Mouse (Mus musculus): ENCODE data around the gene Tnrc6c. TPM values are rescaled to one million over a fixed set of nuclear protein-coding genes. Genes with fewer than 3 reads are reported as not detected.

Tnrc6c gene
- total RNA-seq, 2 experiments from 2014 or later: 18.0 to 32.2 TPM

- ATAC-seq (replicated peaks; ENCODE audit: low FRiP score, low TSS enrichment, poor library complexity, severe bottlenecking): no peak
Measured at GRCm38 (mm10) chr11:117755891-117756290, 101.8 kb downstream of the Tnrc6c start.

GRCm38 (mm10) chr11:117759267-117759666 is 105.2 kb downstream of the Tnrc6c start:
- no peak for ATAC-seq (replicated peaks; ENCODE audit: low FRiP score, low TSS enrichment, poor library complexity, severe bottlenecking)

- no peak for ATAC-seq (replicated peaks; ENCODE audit: low FRiP score, low TSS enrichment, poor library complexity, severe bottlenecking)
Measured at GRCm38 (mm10) chr11:117760374-117761119, 106.5 kb downstream of the Tnrc6c start.

- ATAC-seq (replicated peaks; ENCODE audit: low FRiP score, low TSS enrichment, poor library complexity, severe bottlenecking): no peak
Measured at GRCm38 (mm10) chr11:117761801-117762200, 107.7 kb downstream of the Tnrc6c start.

GRCm38 (mm10) chr11:117762246-117762645 is 108.2 kb downstream of the Tnrc6c start:
- ATAC-seq (replicated peaks; ENCODE audit: low FRiP score, low TSS enrichment, poor library complexity, severe bottlenecking): no peak

GRCm38 (mm10) chr11:117764319-117764718 is 110.2 kb downstream of the Tnrc6c start:
- no peak for ATAC-seq (replicated peaks; ENCODE audit: low FRiP score, low TSS enrichment, poor library complexity, severe bottlenecking)

GRCm38 (mm10) chr11:117765361-117765760 is 111.3 kb downstream of the Tnrc6c start:
- no peak for ATAC-seq (replicated peaks; ENCODE audit: low FRiP score, low TSS enrichment, poor library complexity, severe bottlenecking)

- ATAC-seq (replicated peaks; ENCODE audit: low FRiP score, low TSS enrichment, poor library complexity, severe bottlenecking): no peak
Measured at GRCm38 (mm10) chr11:117766275-117766674, 112.2 kb downstream of the Tnrc6c start.

GRCm38 (mm10) chr11:117768725-117769682 is 114.9 kb downstream of the Tnrc6c start:
- no peak for ATAC-seq (replicated peaks; ENCODE audit: low FRiP score, low TSS enrichment, poor library complexity, severe bottlenecking)

- ATAC-seq (replicated peaks; ENCODE audit: low FRiP score, low TSS enrichment, poor library complexity, severe bottlenecking): no peak
Measured at GRCm38 (mm10) chr11:117769683-117770047, 115.6 kb downstream of the Tnrc6c start.

- no peak for ATAC-seq (replicated peaks; ENCODE audit: low FRiP score, low TSS enrichment, poor library complexity, severe bottlenecking)
Measured at GRCm38 (mm10) chr11:117770407-117770806, 116.3 kb downstream of the Tnrc6c start.

- no peak for ATAC-seq (replicated peaks; ENCODE audit: low FRiP score, low TSS enrichment, poor library complexity, severe bottlenecking)
Measured at GRCm38 (mm10) chr11:117772352-117772751, 118.3 kb downstream of the Tnrc6c start.

GRCm38 (mm10) chr11:117774925-117775324 is 120.8 kb downstream of the Tnrc6c start:
- no peak for ATAC-seq (replicated peaks; ENCODE audit: low FRiP score, low TSS enrichment, poor library complexity, severe bottlenecking)

GRCm38 (mm10) chr11:117775540-117775939 is 121.5 kb downstream of the Tnrc6c start:
- ATAC-seq (replicated peaks; ENCODE audit: low FRiP score, low TSS enrichment, poor library complexity, severe bottlenecking): no peak

GRCm38 (mm10) chr11:117776085-117776792 is 122.2 kb downstream of the Tnrc6c start:
- no peak for ATAC-seq (replicated peaks; ENCODE audit: low FRiP score, low TSS enrichment, poor library complexity, severe bottlenecking)

- no peak for ATAC-seq (replicated peaks; ENCODE audit: low FRiP score, low TSS enrichment, poor library complexity, severe bottlenecking)
Measured at GRCm38 (mm10) chr11:117777111-117777510, 123.0 kb downstream of the Tnrc6c start.

- ATAC-seq (replicated peaks; ENCODE audit: low FRiP score, low TSS enrichment, poor library complexity, severe bottlenecking): no peak
Measured at GRCm38 (mm10) chr11:117778031-117778430, 123.9 kb downstream of the Tnrc6c start.

GRCm38 (mm10) chr11:117778851-117779433 is 124.9 kb downstream of the Tnrc6c start:
- no peak for ATAC-seq (replicated peaks; ENCODE audit: low FRiP score, low TSS enrichment, poor library complexity, severe bottlenecking)

GRCm38 (mm10) chr11:117779434-117780198 is 125.5 kb downstream of the Tnrc6c start:
- ATAC-seq (replicated peaks; ENCODE audit: low FRiP score, low TSS enrichment, poor library complexity, severe bottlenecking): peak; percentile 38

Data from megakaryocyte-erythroid progenitor cell, adult 5-6 weeks (primary cell).